Comparison of ENCODE assay signal across 8 mouse cellular contexts in genomic region chr1:97771118-97771517, GRCm38 (mm10). TPM values are rescaled to one million over a fixed set of nuclear protein-coding genes. Genes with fewer than 3 reads are reported as not detected.
DNase-seq lines count a peak whose midpoint lies in the region; ATAC-seq lines count a peak whose summit lies in the region.

No protein-coding gene starts in this region.

- H3K4me3 ChIP-seq in heart, embryonic 14.5 days (ENCODE audit: control insufficient read depth in 1 of 2, insufficient read depth in 1 of 2, low read depth in 1 of 2, low read length in 2 of 2), result peak overlapping the region in 1 of 2 experiments; percentile 90; a peak in 2 of 4 replicates
- H3K4me3 ChIP-seq in lung, embryonic 15.5 days, result peak overlapping the region; percentile 80; the same call in 1 of the 2 replicates

- ATAC-seq in heart, embryonic 14.5 days (ENCODE audit: insufficient number of reproducible peaks, insufficient read depth, low FRiP score, low read depth), result no peak
- ATAC-seq in lung, embryonic 15.5 days (ENCODE audit: borderline replicate concordance, extremely low read depth, low FRiP score, low TSS enrichment), result no peak

- peak overlapping the region; percentile 75 for H3K4me2 ChIP-seq in heart, embryonic 14.5 days (ENCODE audit: low read length)
- peak overlapping the region; percentile 71 for H3K4me2 ChIP-seq in lung, embryonic 15.5 days

- no peaks in the 10 kb centered on the region for H3K9me3 ChIP-seq in heart, embryonic 14.5 days (ENCODE audit: control insufficient read depth, low read length)
- no peaks in the 10 kb centered on the region for H3K9me3 ChIP-seq in lung, embryonic 15.5 days

- H3K9ac ChIP-seq in heart, embryonic 14.5 days (ENCODE audit: low read length), result peak overlapping the region; percentile 97
- 0 out of 2 replicates have a peak overlapping the region, but pooled peaks have one; percentile 7 for H3K9ac ChIP-seq in lung, embryonic 15.5 days

- no peaks in the 10 kb centered on the region for H3K27me3 ChIP-seq in heart, embryonic 14.5 days (ENCODE audit: control insufficient read depth, insufficient read depth, low read length)
- H3K27me3 ChIP-seq in lung, embryonic 15.5 days, result no peaks in the 10 kb centered on the region

- 52% methylated on average over 7 of the region's 7 CpGs for WGBS in heart, embryonic 14.5 days
- WGBS in lung, embryonic 15.5 days, result 52% methylated on average over 7 of the region's 7 CpGs

- peaks cover 0 to 13% of the 10 kb centered on the region in 2 experiments; a peak in 3 of 4 replicates for H3K4me1 ChIP-seq in heart, embryonic 14.5 days (ENCODE audit: control insufficient read depth in 2 of 2, insufficient read depth in 2 of 2, low read length in 2 of 2)
- H3K4me1 ChIP-seq in lung, embryonic 15.5 days, result peaks cover 15% of the 10 kb centered on the region

- H3K36me3 ChIP-seq in heart, embryonic 14.5 days (ENCODE audit: control insufficient read depth, insufficient read depth, low read length), result peaks cover 8% of the 10 kb centered on the region; the same call in 1 of the 2 replicates
- no peaks in the 10 kb centered on the region for H3K36me3 ChIP-seq in lung, embryonic 15.5 days

- 0 out of 4 replicates have a peak overlapping the region, but pooled peaks of 1 of the 2 experiments have one; percentile 20 for H3K27ac ChIP-seq in heart, embryonic 14.5 days (replicated peaks in 1 of 2; ENCODE audit: control insufficient read depth in 1 of 2, insufficient read depth in 1 of 2, low read depth in 2 of 2, low read length in 2 of 2)
- H3K27ac ChIP-seq in lung, embryonic 15.5 days, result no peak overlapping the region

- peak; percentile 12 to 37 for DNase-seq in adrenal gland, adult (ENCODE audit: inconsistent age in 2 of 2, low spot score in 1 of 2)
- DNase-seq in adrenal gland, adult 18-20 months (ENCODE audit: low spot score in 2 of 2), result no peak
- peak; percentile 12 to 20 for DNase-seq in adrenal gland, postnatal 36 days
- no peak for DNase-seq in frontal cortex, postnatal 14 days (ENCODE audit: low spot score in 2 of 2)
- DNase-seq in right cerebral cortex, postnatal 10 days (ENCODE audit: low spot score in 2 of 2), result no peak
- no peak for DNase-seq in cerebellum, adult 18-20 months

RNA-seq across cellular contexts. Expression of gene Ppip5k2, which starts 0.9 kb away (rescaled TPM):
- total RNA-seq in adrenal gland, adult 18-20 months (2021), result 1 to 10 TPM; 7.9 to 10.0 TPM
- 10 to 100 TPM; 12.0 to 14.7 TPM for total RNA-seq in adrenal gland, postnatal 36 days (2021)
- polyA plus RNA-seq in heart, embryonic 14.5 days (2014; fragmentation: Nextera tagmentation; extraction: Ambion mirVana), result 61.7 and 72.4 TPM in 2 replicates
- 24.8 and 26.2 TPM in 2 replicates for polyA plus RNA-seq in lung, embryonic 15.5 days (2015; fragmentation: Nextera tagmentation; extraction: Ambion mirVana)

RNA-seq across cellular contexts. Expression of gene Gin1, which starts 1.1 kb away (rescaled TPM):
- total RNA-seq in adrenal gland, adult 18-20 months (2021), result 10 to 100 TPM in 1 of 2 experiments, 1 to 10 TPM in 1; 7.1 to 11.2 TPM
- total RNA-seq in adrenal gland, postnatal 36 days (2021), result 10 to 100 TPM in 1 of 2 experiments, 1 to 10 TPM in 1; 8.7 to 10.7 TPM
- 17.0 TPM in 2 replicates for polyA plus RNA-seq in heart, embryonic 14.5 days (2014; fragmentation: Nextera tagmentation; extraction: Ambion mirVana)
- 16.0 and 20.9 TPM in 2 replicates for polyA plus RNA-seq in lung, embryonic 15.5 days (2015; fragmentation: Nextera tagmentation; extraction: Ambion mirVana)

Comparison
In these comparisons a context has a peak if more than half of its experiments do, and no peak if none do; other contexts are left out.
1. DNase-seq: peak in adrenal gland, adult (2 of 2) and adrenal gland, postnatal 36 days (2 of 2); none in adrenal gland, adult 18-20 months (0 of 2), frontal cortex, postnatal 14 days (0 of 2), right cerebral cortex, postnatal 10 days (0 of 2) and cerebellum, adult 18-20 months (0 of 2).